Mouse (Mus musculus) forebrain, embryonic 14.5 days (tissue): ENCODE data around the gene Gm13757. TPM values are rescaled to one million over a fixed set of nuclear protein-coding genes. Genes with fewer than 3 reads are reported as not detected.
"Not testable (repeated sequence)": the region's sequence is repeated elsewhere in the genome, so short reads cannot be mapped to it uniquely, and the experiment has no call there.

Experiments
- ATAC-seq: fragments of 200-750 bp; cut with Nextera tagmentation; 2 replicates; pipeline ENCODE4 v1.8.0; 2017; ENCODE audit warnings: mild to moderate bottlenecking, moderate library complexity
- DNase-seq: peaks from one replicate; pipeline ENCODE4 v3.0.0-alpha.2; 2015; ENCODE audit warnings: low spot score
- H3K27ac ChIP-seq: fragments of 300-500 bp; sonication (generic); 2 replicates; pipeline ENCODE4 v1.5.1; 2014; ENCODE audit warnings: low read depth, mild to moderate bottlenecking, control low read depth, low read length, moderate library complexity
- H3K27me3 ChIP-seq: fragments of 300-500 bp; sonication (generic); replicated peaks from 2 replicates; pipeline ENCODE4 v1.6.1; 2014; ENCODE audit warnings: low read length, control low read depth, mixed read lengths; ENCODE audit not compliant: control insufficient read depth, insufficient read depth
- H3K36me3 ChIP-seq: fragments of 300-500 bp; sonication (generic); 2 replicates; pipeline ENCODE4 v1.6.1; 2014; ENCODE audit warnings: low read length, control low read depth; ENCODE audit not compliant: control insufficient read depth, insufficient read depth
- H3K4me1 ChIP-seq: fragments of 300-500 bp; sonication (generic); 2 replicates; pipeline ENCODE4 v1.6.1; 2014; ENCODE audit warnings: antibody characterized with exemption, low read length, control low read depth; ENCODE audit not compliant: control insufficient read depth, insufficient read depth
- H3K4me2 ChIP-seq: fragments of 300-500 bp; sonication (generic); 2 replicates; pipeline ENCODE4 v1.6.1; 2014; ENCODE audit warnings: mild to moderate bottlenecking, control low read depth, low read length
- H3K4me3 ChIP-seq: fragments of 300-500 bp; sonication (generic); 2 replicates; pipeline ENCODE4 v1.5.1; 2014; ENCODE audit warnings: low read depth, low read length, control low read depth
- H3K9ac ChIP-seq: fragments of 300-500 bp; sonication (generic); 2 replicates; pipeline ENCODE4 v1.6.1; 2014; ENCODE audit warnings: mild to moderate bottlenecking, low read length, control low read depth, moderate library complexity
- H3K9me3 ChIP-seq: fragments of 300-500 bp; sonication (generic); replicated peaks from 2 replicates; pipeline ENCODE4 v1.6.1; 2016; ENCODE audit warnings: low read length, control low read depth, mixed read lengths; ENCODE audit not compliant: control insufficient read depth
- WGBS: fragments of 180-500 bp; shearing (Covaris S2); extraction: QIAGEN DNeasy Blood & Tissue Kit; methylation state at CpG from one replicate; pipeline ENCODE4 v1.1.7; 2014; 5-methylcytosine and 5-hydroxymethylcytosine counted together
- polyA plus RNA-seq: library from polyadenylated mRNA; unstranded; fragments of >200 nt; fragmentation: Nextera tagmentation; extraction: Ambion mirVana; gene quantifications from 2 replicates; pipeline ENCODE4 v1.2.1, GENCODE M21; 2014

Gene Gm13757
- polyA plus RNA-seq: not detected in 2 replicates

DNA sequence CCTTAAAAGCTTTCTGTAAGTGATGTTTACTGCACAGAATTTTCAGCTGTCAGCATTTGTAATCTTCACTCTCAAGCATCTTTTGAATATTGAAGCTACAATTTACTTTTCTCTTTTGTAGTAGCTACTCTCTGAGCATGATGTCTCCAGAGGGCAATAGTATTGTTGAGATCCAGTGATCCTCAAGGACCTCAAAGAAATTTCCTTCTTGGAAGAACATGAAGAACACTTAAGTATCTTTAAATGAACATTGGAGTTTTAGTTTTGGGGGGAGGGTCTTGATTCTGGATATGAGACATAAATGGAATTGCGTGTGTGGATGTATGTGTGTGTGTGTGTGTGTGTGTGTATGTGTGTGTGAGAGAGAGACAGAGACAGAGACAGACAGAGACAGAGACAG is at the start of gene Gm13757:
TSS of gene Gm13757 (minus strand) at position 101 of the 400 bp plus-strand sequence.
- ATAC-seq: no peak
- Histone ChIP-seq H3K4me3 (no peak within 1 kb of the TSS), H3K4me1 (no peaks in the 10 kb centered on the region)

DNA sequence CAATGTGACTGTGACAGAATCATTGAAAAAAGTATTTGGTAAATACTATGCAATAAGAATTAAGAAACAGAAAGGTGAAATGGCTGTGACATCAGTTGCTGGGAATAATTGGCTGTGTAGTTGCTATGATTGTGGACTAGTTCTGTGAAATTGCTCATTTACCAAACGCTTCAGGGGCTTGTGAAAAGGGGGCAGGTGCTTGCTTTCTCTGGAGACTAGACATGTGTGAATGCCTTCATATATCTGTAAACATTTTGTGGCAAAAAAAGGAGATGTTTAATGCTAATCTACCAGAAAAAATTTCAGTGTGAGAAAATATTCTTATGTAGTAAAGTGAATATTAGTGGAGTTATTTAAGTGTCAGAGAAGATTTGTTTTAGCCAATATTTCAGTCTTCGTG is 44.1 kb upstream of the Gm13757 start, which contains the start of gene Olfr1185-ps1:
TSS of gene Olfr1185-ps1 (plus strand) at position 301 of the 400 bp plus-strand sequence.
- no peak within 1 kb of the TSS for H3K4me2 ChIP-seq
- H3K36me3 ChIP-seq: no peaks in the 10 kb centered on the region
- WGBS: 75% methylated on average over 2 of the region's 2 CpGs
- H3K9ac ChIP-seq: no peak within 1 kb of the TSS
- no peak for DNase-seq
- no peaks in the 10 kb centered on the region for H3K4me1 ChIP-seq
- no peak within 1 kb of the TSS for H3K4me3 ChIP-seq
- H3K27ac ChIP-seq: no peak within 1 kb of the TSS
- no peaks in the 10 kb centered on the region for H3K9me3 ChIP-seq
- ATAC-seq: no peak
- no peaks in the 10 kb centered on the region for H3K27me3 ChIP-seq

More for the DNA sequence above, at the start of gene Gm13757:
- no peak within 1 kb of the TSS for H3K4me2 ChIP-seq
- DNase-seq: no peak
- no peaks in the 10 kb centered on the region for H3K36me3 ChIP-seq
- WGBS: 100% methylated on average over 1 of the region's 1 CpGs
- no peak within 1 kb of the TSS for H3K27ac ChIP-seq
- H3K27me3 ChIP-seq: no peaks in the 10 kb centered on the region
- no peak within 1 kb of the TSS for H3K9ac ChIP-seq
- H3K9me3 ChIP-seq: no peaks in the 10 kb centered on the region

DNA sequence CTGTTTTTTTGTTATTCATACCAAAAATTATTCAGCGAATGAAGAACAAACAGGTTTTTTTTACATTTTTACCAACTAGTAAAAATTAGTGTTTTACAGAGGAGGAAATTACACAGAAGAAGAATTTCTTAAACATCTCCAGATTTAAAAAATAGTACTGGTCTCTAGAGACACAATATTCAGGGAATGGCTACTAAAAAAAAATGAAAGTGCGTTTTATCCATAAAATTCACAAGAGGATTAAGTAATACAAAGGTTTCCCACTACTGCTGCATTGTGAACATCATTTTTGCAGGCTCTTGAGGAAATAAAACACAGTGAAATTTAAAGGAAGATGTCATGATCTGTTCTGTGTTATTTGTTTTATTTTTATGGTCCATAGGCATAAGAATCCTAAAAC is 34.4 kb upstream of the Gm13757 start, which contains the start of gene Olfr1184:
TSS of gene Olfr1184 (plus strand) at position 301 of the 400 bp plus-strand sequence.
- WGBS: 93% methylated on average over 2 of the region's 2 CpGs
- Histone ChIP-seq H3K9me3 (no peaks in the 10 kb centered on the region), H3K4me1 (no peaks in the 10 kb centered on the region), H3K36me3 (no peaks in the 10 kb centered on the region), H3K9ac (no peak within 1 kb of the TSS), H3K27me3 (no peaks in the 10 kb centered on the region), H3K4me2 (no peak within 1 kb of the TSS), H3K4me3 (no peak within 1 kb of the TSS), H3K27ac (no peak within 1 kb of the TSS)
- no peak for ATAC-seq
- no peak for DNase-seq

DNA sequence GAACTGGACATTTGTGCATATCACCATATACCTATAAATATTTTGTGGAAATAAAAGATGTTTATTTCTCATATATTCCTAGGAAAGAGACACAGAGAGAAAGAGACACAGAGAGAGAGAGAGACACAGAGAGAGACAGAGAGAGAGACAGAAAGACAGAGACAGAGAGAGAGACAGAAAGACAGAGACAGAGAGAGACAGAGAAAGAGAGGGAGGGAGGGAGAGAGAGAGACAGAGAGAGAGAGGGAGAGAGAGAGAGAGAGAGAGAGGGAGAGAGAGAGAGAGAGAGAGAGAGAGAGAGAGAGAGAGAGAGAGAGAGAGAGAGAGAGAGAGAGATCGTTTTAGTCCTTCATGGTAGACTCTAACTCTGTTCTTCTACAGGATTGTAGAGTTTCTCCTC is 5.6 kb upstream of the Gm13757 start, which contains the start of gene Olfr1183:
TSS of gene Olfr1183 (plus strand) at position 301 of the 400 bp plus-strand sequence.
- not testable (repeated sequence) for H3K9me3 ChIP-seq, H3K4me3 ChIP-seq, H3K4me2 ChIP-seq, H3K27ac ChIP-seq, ATAC-seq, H3K4me1 ChIP-seq, H3K9ac ChIP-seq, DNase-seq, H3K36me3 ChIP-seq, H3K27me3 ChIP-seq
- WGBS: 89% methylated on average over 1 of the region's 1 CpGs

DNA sequence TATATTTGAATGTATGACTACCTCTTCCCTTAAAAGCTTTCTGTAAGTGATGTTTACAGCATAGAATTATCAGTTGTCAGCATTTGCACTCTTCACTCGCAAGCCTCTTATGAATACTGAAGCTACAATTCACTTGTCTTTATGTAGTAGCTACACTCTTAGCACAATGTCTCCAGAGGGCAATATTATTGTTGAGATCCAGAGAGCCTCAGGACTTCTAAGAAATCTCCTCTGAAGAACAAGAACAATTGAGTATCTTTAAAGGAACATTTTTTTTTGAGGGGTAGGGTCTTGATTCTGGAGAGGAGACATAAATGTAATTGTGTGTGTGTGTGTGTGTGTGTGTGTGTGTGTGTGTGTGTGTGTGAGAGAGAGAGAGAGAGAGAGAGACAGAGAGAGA is 22.9 kb downstream of the Gm13757 start, which contains the start of gene Olfr1181:
TSS of gene Olfr1181 (minus strand) at position 101 of the 400 bp plus-strand sequence.
- Histone ChIP-seq H3K27me3 (no peaks in the 10 kb centered on the region), H3K27ac (no peak within 1 kb of the TSS), H3K4me3 (no peak within 1 kb of the TSS), H3K4me1 (no peaks in the 10 kb centered on the region), H3K4me2 (no peak within 1 kb of the TSS), H3K9me3 (no peaks in the 10 kb centered on the region), H3K9ac (no peak within 1 kb of the TSS), H3K36me3 (no peaks in the 10 kb centered on the region)
- no peak for ATAC-seq
- no peak for DNase-seq
- 91% methylated on average over 1 of the region's 1 CpGs for WGBS

DNA sequence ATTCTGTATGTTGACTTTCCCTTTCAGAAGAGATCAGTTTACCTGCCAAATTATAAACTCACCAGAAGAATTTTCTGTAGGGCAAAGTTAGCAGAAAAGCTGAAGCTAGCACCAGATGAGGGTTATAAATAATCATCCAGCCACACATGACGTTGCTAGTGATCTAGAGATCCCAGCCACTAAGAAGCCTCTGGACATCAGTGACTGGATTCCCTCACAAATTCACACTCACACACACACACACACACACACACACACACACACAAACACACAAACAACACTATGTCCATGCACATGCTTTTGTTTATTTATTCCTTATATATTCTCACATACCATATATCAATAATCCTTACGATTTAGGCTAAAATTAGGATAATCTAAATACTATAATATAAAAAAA is 29.9 kb downstream of the Gm13757 start, which contains the start of gene Olfr1180:
TSS of gene Olfr1180 (minus strand) at position 101 of the 400 bp plus-strand sequence.
- ATAC-seq (no peak), DNase-seq (no peak)
- Histone ChIP-seq H3K9me3 (no peaks in the 10 kb centered on the region), H3K27me3 (no peaks in the 10 kb centered on the region), H3K9ac (no peak within 1 kb of the TSS), H3K4me1 (no peaks in the 10 kb centered on the region), H3K36me3 (no peaks in the 10 kb centered on the region), H3K4me2 (no peak within 1 kb of the TSS), H3K4me3 (no peak within 1 kb of the TSS), H3K27ac (no peak within 1 kb of the TSS)
- WGBS: 76% methylated on average over 2 of the region's 2 CpGs

DNA sequence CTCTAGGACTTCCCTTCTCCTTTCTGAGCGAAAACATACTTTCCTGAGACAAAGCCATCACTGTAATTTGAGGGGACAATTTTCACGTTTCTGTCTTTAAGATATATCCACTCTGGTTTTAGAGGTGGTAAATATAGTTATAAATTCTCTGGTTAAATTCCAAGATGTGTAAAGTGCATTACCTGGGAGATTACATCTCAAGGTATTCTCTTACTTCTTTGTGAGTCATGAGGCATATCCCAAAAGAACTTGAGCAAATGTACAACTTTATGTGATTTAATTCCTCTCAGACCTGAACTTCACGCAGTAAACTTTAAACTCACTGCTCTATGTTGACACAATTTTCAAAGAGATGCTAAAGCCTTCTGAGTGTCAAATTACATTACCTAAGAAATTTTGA is 42.6 kb downstream of the Gm13757 start, which contains the start of gene Olfr1179:
TSS of gene Olfr1179 (minus strand) at position 101 of the 400 bp plus-strand sequence.
- Histone ChIP-seq H3K9me3 (no peaks in the 10 kb centered on the region), H3K9ac (no peak within 1 kb of the TSS), H3K4me3 (no peak within 1 kb of the TSS), H3K36me3 (no peaks in the 10 kb centered on the region), H3K27ac (no peak within 1 kb of the TSS), H3K4me1 (no peaks in the 10 kb centered on the region), H3K4me2 (no peak within 1 kb of the TSS), H3K27me3 (no peaks in the 10 kb centered on the region)
- no peak for DNase-seq
- 82% methylated on average over 3 of the region's 3 CpGs for whole genome bisulfite sequencing
- no peak for ATAC-seq

Other genes starting within 250 kb of the Gm13757 start
- gene Olfr1170, start 220.8 kb downstream of the Gm13757 start, polyA plus RNA-seq: not detected in 2 replicates
- not detected in 2 replicates for gene Olfr1173, start 169.3 kb downstream of the Gm13757 start, polyA plus RNA-seq
- gene Olfr1174-ps, start 134.0 kb downstream of the Gm13757 start, polyA plus RNA-seq: not detected in 2 replicates
- gene Olfr1175-ps, start 121.9 kb downstream of the Gm13757 start, polyA plus RNA-seq: not detected in 2 replicates
- gene Olfr1176, start 112.4 kb downstream of the Gm13757 start, polyA plus RNA-seq: not detected in 2 replicates
- gene Olfr1177-ps, start 102.6 kb downstream of the Gm13757 start, polyA plus RNA-seq: not detected in 2 replicates
- not detected in 2 replicates for gene Olfr1178, start 62.1 kb downstream of the Gm13757 start, polyA plus RNA-seq
- gene Olfr1179, start 42.7 kb downstream of the Gm13757 start, polyA plus RNA-seq: not detected in 2 replicates
- gene Olfr1180, start 30.0 kb downstream of the Gm13757 start, polyA plus RNA-seq: not detected in 2 replicates
- not detected in 2 replicates for gene Olfr1181, start 23.0 kb downstream of the Gm13757 start, polyA plus RNA-seq
- gene Olfr1183, start 5.7 kb upstream of the Gm13757 start, polyA plus RNA-seq: not detected in 2 replicates
- not detected in 2 replicates for gene Olfr1184, start 34.5 kb upstream of the Gm13757 start, polyA plus RNA-seq
- not detected in 2 replicates for gene Olfr1185-ps1, start 44.2 kb upstream of the Gm13757 start, polyA plus RNA-seq
- gene Olfr1186, start 69.4 kb upstream of the Gm13757 start, polyA plus RNA-seq: not detected in 2 replicates
- gene Olfr1188, start 107.8 kb upstream of the Gm13757 start, polyA plus RNA-seq: not detected in 2 replicates
- gene Olfr1189, start 137.3 kb upstream of the Gm13757 start, polyA plus RNA-seq: not detected in 2 replicates
- gene Olfr1191-ps1, start 191.4 kb upstream of the Gm13757 start, polyA plus RNA-seq: not detected in 2 replicates
- not detected in 2 replicates for gene Olfr1192-ps1, start 199.4 kb upstream of the Gm13757 start, polyA plus RNA-seq
- gene Olfr1193, start 226.5 kb upstream of the Gm13757 start, polyA plus RNA-seq: not detected in 2 replicates
- gene Olfr1195, start 240.1 kb upstream of the Gm13757 start, polyA plus RNA-seq: not detected in 2 replicates